Mouse (Mus musculus) stomach, embryonic 14.5 days (tissue): ENCODE measurements around the gene Ppp2r5e. TPM values are rescaled to one million over a fixed set of nuclear protein-coding genes. Genes with fewer than 3 reads are reported as not detected.

ENCODE experiments used
- ATAC-seq: fragments of 200-750 bp; cut with Nextera tagmentation; 2 replicates; pipeline ENCODE4 v1.8.0; 2017; ENCODE audit warnings: low read depth, moderate TSS enrichment; ENCODE audit not compliant: insufficient number of reproducible peaks, insufficient read depth, low FRiP score
- H3K27ac ChIP-seq: fragments of 300-500 bp; sonication (generic); 2 replicates; pipeline ENCODE4 v1.5.1; 2014; ENCODE audit warnings: mild to moderate bottlenecking, low read length, moderate library complexity, mixed read lengths
- H3K27me3 ChIP-seq: fragments of 300-500 bp; sonication (generic); 2 replicates; pipeline ENCODE4 v1.6.1; 2014; ENCODE audit warnings: low read length, control low read depth, mixed read lengths; ENCODE audit not compliant: control insufficient read depth, insufficient read depth
- H3K36me3 ChIP-seq: fragments of 300-500 bp; sonication (generic); 2 replicates; pipeline ENCODE4 v1.6.1; 2014; ENCODE audit warnings: mild to moderate bottlenecking, control low read depth, low read length, moderate library complexity, mixed read lengths; ENCODE audit not compliant: control insufficient read depth, insufficient read depth
- H3K4me1 ChIP-seq: fragments of 300-500 bp; sonication (generic); 2 replicates; pipeline ENCODE4 v1.6.1; 2014; ENCODE audit warnings: low read length, control low read depth, mixed read lengths; ENCODE audit not compliant: control insufficient read depth, insufficient read depth
- H3K4me2 ChIP-seq: fragments of 300-500 bp; sonication (generic); replicated peaks from 2 replicates; pipeline ENCODE4 v1.6.1; 2014; ENCODE audit warnings: low read depth, low read length, control low read depth
- H3K4me3 ChIP-seq: fragments of 300-500 bp; sonication (generic); 2 replicates; pipeline ENCODE4 v1.5.1; 2014; ENCODE audit warnings: low read depth, low read length, control low read depth
- H3K9ac ChIP-seq: fragments of 300-500 bp; sonication (generic); replicated peaks from 2 replicates; pipeline ENCODE4 v1.6.1; 2014; ENCODE audit warnings: low read depth, mild to moderate bottlenecking, control low read depth, low read length, moderate library complexity, mixed read lengths
- H3K9me3 ChIP-seq: fragments of 300-500 bp; sonication (generic); 2 replicates; pipeline ENCODE4 v1.6.1; 2016; ENCODE audit warnings: low read depth, low read length, control low read depth; ENCODE audit not compliant: control insufficient read depth
- WGBS: fragments of 180-500 bp; shearing (Covaris S2); extraction: QIAGEN DNeasy Blood & Tissue Kit; methylation state at CpG from one replicate; pipeline ENCODE4 v1.1.7; 2014; 5-methylcytosine and 5-hydroxymethylcytosine counted together
- polyA plus RNA-seq: library from polyadenylated mRNA; unstranded; fragments of >200 nt; fragmentation: Nextera tagmentation; extraction: Ambion mirVana; gene quantifications from 2 replicates; pipeline ENCODE4 v1.2.1, GENCODE M21; 2014

Ppp2r5e gene
- polyA plus RNA-seq, 1 experiment from 2014 or later = 17.2 TPM

- H3K4me1 ChIP-seq = peaks cover 23% of the 10 kb centered on the region; the same call in 1 of the 2 replicates
- no peak overlapping the region for H3K4me2 ChIP-seq
- H3K27me3 ChIP-seq = no peaks in the 10 kb centered on the region
- H3K9me3 ChIP-seq = no peaks in the 10 kb centered on the region
- H3K9ac ChIP-seq = no peak overlapping the region
- no peaks in the 10 kb centered on the region for H3K36me3 ChIP-seq
- H3K4me3 ChIP-seq = no peak overlapping the region
- H3K27ac ChIP-seq = peak overlapping the region; percentile 48; the same call in 1 of the 2 replicates
- ATAC-seq = no peak
- 64% methylated on average over 7 of the region's 7 CpGs for WGBS
Measured at GRCm38 (mm10) chr12:75528857-75529808, 66.9 kb downstream of the Ppp2r5e start.

- Histone ChIP-seq H3K27ac (no peak overlapping the region), H3K27me3 (no peaks in the 10 kb centered on the region), H3K4me2 (no peak overlapping the region), H3K36me3 (no peaks in the 10 kb centered on the region), H3K9ac (no peak overlapping the region), H3K4me1 (peaks cover 28% of the 10 kb centered on the region; the same call in 1 of the 2 replicates), H3K9me3 (no peaks in the 10 kb centered on the region), H3K4me3 (no peak overlapping the region)
- ATAC-seq = no peak
- 88% methylated on average over 1 of the region's 1 CpGs for WGBS
Measured at GRCm38 (mm10) chr12:75528300-75528699, 67.7 kb downstream of the Ppp2r5e start.

GRCm38 (mm10) chr12:75524199-75524598, 71.8 kb downstream of the Ppp2r5e start:
- peaks cover 16% of the 10 kb centered on the region; the same call in 1 of the 2 replicates for H3K4me1 ChIP-seq
- H3K9ac ChIP-seq = no peak overlapping the region
- WGBS = 55% methylated on average over 3 of the region's 3 CpGs
- H3K9me3 ChIP-seq = no peaks in the 10 kb centered on the region
- H3K27me3 ChIP-seq = no peaks in the 10 kb centered on the region
- H3K36me3 ChIP-seq = no peaks in the 10 kb centered on the region
- H3K4me2 ChIP-seq = no peak overlapping the region
- no peak for ATAC-seq
- no peak overlapping the region for H3K27ac ChIP-seq
- no peak overlapping the region for H3K4me3 ChIP-seq

- Histone ChIP-seq H3K27ac (no peak overlapping the region), H3K4me1 (peaks cover 9% of the 10 kb centered on the region; the same call in 1 of the 2 replicates), H3K9me3 (no peaks in the 10 kb centered on the region), H3K36me3 (no peaks in the 10 kb centered on the region), H3K4me3 (no peak overlapping the region), H3K9ac (no peak overlapping the region), H3K27me3 (no peaks in the 10 kb centered on the region), H3K4me2 (no peak overlapping the region)
- 79% methylated on average over 2 of the region's 2 CpGs for WGBS
- ATAC-seq = no peak
Measured at GRCm38 (mm10) chr12:75522931-75523330, 73.1 kb downstream of the Ppp2r5e start.

GRCm38 (mm10) chr12:75522360-75522759, 73.7 kb downstream of the Ppp2r5e start:
- 92% methylated on average over 2 of the region's 2 CpGs for WGBS

GRCm38 (mm10) chr12:75520395-75520794, 75.7 kb downstream of the Ppp2r5e start:
- Histone ChIP-seq H3K4me2 (no peak overlapping the region), H3K27me3 (no peaks in the 10 kb centered on the region), H3K4me1 (peaks cover 9% of the 10 kb centered on the region; the same call in 1 of the 2 replicates), H3K27ac (no peak overlapping the region), H3K4me3 (no peak overlapping the region), H3K9ac (no peak overlapping the region), H3K9me3 (no peaks in the 10 kb centered on the region), H3K36me3 (0 out of 2 replicates have a peak, but pooled peaks cover under 1% of the 10 kb centered on the region)
- ATAC-seq = no peak
- WGBS = 66% methylated on average over 3 of the region's 3 CpGs

More at GRCm38 (mm10) chr12:75522360-75522759, 73.7 kb downstream of the Ppp2r5e start:
- no peak for ATAC-seq
- H3K4me2 ChIP-seq = no peak overlapping the region
- no peak overlapping the region for H3K27ac ChIP-seq
- H3K9me3 ChIP-seq = no peaks in the 10 kb centered on the region
- H3K4me3 ChIP-seq = no peak overlapping the region
- H3K4me1 ChIP-seq = peaks cover 9% of the 10 kb centered on the region; the same call in 1 of the 2 replicates
- no peak overlapping the region for H3K9ac ChIP-seq
- no peaks in the 10 kb centered on the region for H3K27me3 ChIP-seq
- no peaks in the 10 kb centered on the region for H3K36me3 ChIP-seq

- H3K27ac ChIP-seq = no peak overlapping the region; the same call in 1 of the 2 replicates
- H3K4me1 ChIP-seq = peaks cover 9% of the 10 kb centered on the region; the same call in 1 of the 2 replicates
- no peaks in the 10 kb centered on the region for H3K9me3 ChIP-seq
- no peaks in the 10 kb centered on the region for H3K27me3 ChIP-seq
- 91% methylated on average over 10 of the region's 10 CpGs for WGBS
- H3K9ac ChIP-seq = no peak overlapping the region
- no peak for ATAC-seq
- H3K4me3 ChIP-seq = no peak overlapping the region
- H3K4me2 ChIP-seq = no peak overlapping the region
- 0 out of 2 replicates have a peak, but pooled peaks cover 3% of the 10 kb centered on the region for H3K36me3 ChIP-seq
Measured at GRCm38 (mm10) chr12:75519181-75519940, 76.7 kb downstream of the Ppp2r5e start.

GRCm38 (mm10) chr12:75515301-75515906, 80.6 kb downstream of the Ppp2r5e start:
- H3K4me3 ChIP-seq = no peak overlapping the region
- no peaks in the 10 kb centered on the region for H3K9me3 ChIP-seq
- H3K9ac ChIP-seq = no peak overlapping the region
- no peak overlapping the region for H3K27ac ChIP-seq
- no peaks in the 10 kb centered on the region for H3K4me1 ChIP-seq
- no peak for ATAC-seq
- 40% methylated on average over 10 of the region's 10 CpGs for WGBS
- no peak overlapping the region for H3K4me2 ChIP-seq
- H3K27me3 ChIP-seq = no peaks in the 10 kb centered on the region
- 0 out of 2 replicates have a peak, but pooled peaks cover 3% of the 10 kb centered on the region for H3K36me3 ChIP-seq
